Mouse (Mus musculus) E14TG2a.4 (cell line): ENCODE measurements around the gene Mesd.
A peak's percentile ranks its signal among the peaks of the same experiment; 100 is the strongest.

Experiments used
- CTCF ChIP-seq: conservative IDR thresholded peaks from 2 replicates; pipeline ENCODE4 v1.5.1; 2014; ENCODE audit warnings: low read length
- POU5F1 ChIP-seq: IDR thresholded peaks from 2 replicates; pipeline ENCODE4 v1.6.1; 2014; ENCODE audit warnings: low read length, borderline replicate concordance

GRCm38 (mm10) chr7:83886366-83887129 is 2.3 kb downstream of the Mesd start:
- peak; percentile 61 for TF ChIP-seq CTCF
- TF ChIP-seq POU5F1: no peak
